Mouse (Mus musculus) stomach, postnatal 0 days (tissue): ENCODE results near the gene Nup98.

Experiments
- CTCF ChIP-seq: IDR thresholded peaks from 2 replicates; pipeline ENCODE4 v1.5.1; 2016; ENCODE audit warnings: antibody characterized with exemption, low read depth, mild to moderate bottlenecking, moderate library complexity
- EP300 ChIP-seq: optimal IDR thresholded peaks from 2 replicates; pipeline ENCODE3; 2016; ENCODE audit warnings: antibody characterized with exemption

DNA sequence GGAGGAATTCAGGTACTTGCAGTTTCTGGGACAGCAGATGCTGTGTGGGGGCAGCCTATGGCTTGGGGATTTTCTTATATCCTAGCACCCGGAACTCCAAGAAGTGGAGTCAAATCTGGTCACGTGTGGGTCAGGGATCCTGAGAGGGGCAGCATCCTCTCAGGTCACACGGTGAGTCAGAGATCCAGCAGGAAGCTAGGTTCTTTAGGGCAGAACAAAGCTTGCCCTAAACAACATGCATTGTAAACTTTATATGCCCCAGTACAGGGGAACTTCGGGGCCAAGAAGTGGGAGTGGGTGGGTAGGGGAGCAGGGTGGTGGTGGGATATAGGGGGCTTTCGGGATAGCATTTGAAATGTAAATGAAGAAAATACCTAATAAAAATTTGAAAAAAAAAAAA is 109.1 kb downstream of the Nup98 start:
- TF ChIP-seq CTCF, result no peak
- no peak for TF ChIP-seq EP300
